Mouse (Mus musculus) NIH3T3 (cell line): ENCODE data around the gene Gfm2.
"Not testable (repeated sequence)": the region's sequence is repeated elsewhere in the genome, so short reads cannot be mapped to it uniquely, and the experiment has no call there.

Experiments
- DNase-seq: peaks from one replicate; pipeline ENCODE4 v3.0.0-alpha.2; 2012; ENCODE audit warnings: low read depth

Gene Gfm2

DNA sequence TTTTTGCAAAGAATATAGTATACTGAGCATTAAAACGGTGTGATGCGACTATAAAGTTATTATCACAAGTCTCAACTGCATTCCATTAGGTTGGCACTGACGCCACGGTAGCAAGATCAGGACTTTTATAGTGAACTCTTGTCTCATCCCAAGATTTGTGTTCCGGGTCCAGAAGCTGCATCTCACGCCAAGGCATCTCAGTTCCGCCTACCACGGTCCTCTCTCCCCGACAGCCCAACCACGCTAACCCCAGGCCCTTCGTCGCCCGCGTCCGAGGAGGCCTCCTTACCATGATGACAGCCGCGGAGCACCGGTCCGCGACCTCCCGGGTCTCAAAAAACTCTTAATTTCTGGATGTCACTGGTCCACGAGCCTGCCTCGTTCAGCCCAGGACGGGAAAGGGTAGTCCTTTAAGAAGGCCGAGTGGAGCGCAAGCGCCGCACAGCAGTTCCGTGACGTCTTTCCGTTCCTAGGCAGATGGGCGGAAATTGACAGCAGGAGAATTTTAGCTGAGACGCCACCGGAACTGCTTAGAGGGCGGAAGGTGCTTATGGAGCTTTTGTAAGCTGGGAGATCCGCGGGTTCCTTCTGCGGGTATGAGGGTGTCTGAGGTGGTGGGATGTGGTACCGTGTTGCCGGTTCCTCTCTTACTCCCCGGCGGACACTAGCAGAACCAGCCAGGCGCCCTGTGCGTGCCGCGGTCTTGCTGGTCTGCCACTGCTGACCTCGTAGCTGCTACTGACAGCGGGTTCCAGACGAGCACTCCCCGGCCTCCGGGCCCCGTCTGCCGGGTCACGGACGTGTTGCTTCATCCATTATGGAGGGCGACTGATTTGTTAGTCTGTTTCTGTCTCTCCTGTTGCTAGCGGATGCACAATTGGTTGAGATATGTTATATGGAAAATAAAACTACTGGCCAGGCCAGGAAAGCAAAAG lies at the start of gene Gfm2, which contains the start of gene Nsa2:
Gfm2 (plus strand) TSS at position 472 of the 935 bp plus-strand sequence.
Nsa2 (minus strand) TSS at position 472 of the 935 bp plus-strand sequence.
- peak; percentile 93 for DNase-seq

DNA sequence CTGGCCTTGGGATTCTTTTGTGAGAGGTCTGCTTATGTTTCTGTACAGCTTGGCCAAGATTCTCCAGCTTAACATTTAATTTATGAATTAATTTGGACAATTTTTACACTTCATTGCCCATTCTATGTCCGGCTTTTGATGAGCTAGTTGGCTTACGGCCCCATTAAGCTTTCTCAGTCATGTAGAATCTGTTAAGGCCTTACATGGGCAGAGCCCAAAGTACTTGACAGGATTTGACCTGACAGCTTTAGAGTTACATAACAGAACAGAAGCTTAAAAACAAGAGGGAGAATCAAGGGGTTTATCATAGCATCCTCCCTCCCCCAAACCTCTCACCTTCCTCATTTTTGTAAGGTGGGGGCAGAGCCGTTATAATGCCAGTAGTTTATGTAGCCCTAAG lies 49.6 kb upstream of the Gfm2 start:
- DNase-seq, result no peak

DNA sequence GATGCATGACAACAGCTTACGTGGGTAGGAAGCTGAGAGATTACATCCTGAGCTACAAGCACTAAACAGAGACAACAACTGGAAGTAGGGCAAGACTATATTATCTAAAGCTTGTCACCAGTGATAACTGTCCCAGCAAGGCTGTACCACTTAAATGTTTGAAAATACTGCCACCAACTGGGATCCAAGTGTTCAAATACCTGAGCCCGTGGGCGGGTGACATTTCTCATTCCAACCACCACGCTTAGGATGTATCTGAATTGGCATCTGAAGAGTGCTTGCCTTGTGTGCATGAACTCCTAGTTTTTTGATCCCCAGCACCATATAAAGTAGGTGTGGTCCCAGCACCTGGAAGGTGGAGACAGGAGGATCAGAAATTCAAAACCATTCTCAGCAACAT lies 42.0 kb upstream of the Gfm2 start:
- no peak for DNase-seq

DNA sequence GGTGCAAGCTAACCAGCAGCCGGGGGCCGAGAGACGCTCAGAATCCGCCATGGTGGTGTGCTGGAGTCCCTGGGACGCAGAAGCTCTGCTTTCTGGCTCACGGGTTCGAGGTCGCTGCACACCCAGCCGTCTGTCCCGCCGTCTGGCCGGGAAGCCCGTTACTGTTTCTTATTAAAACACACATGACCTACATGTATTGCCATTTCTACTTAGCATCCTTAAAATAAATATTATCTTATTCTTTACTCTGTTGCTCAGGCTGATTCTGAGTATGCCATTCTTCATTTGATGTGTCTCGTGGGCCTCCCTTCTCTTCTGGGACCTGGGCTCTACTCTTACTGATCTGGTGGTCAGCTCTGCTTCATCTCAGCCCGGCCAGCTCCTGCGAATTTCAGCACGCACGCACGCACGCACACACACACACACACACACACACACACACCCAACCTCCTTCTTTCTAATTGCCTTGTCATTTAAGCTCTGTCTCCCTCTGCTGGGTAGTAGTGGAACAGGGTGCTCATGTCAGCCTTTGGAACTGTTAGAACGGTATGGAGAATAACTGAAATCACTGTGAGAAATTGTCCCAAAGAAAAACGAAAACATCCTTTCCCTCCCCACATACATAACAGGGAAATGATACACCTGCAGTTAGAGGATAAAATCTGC lies 38.4 kb upstream of the Gfm2 start, which contains the start of gene Gm6169:
Gm6169 (minus strand) TSS at position 51 of the 666 bp plus-strand sequence.
- DNase-seq, result peak; percentile 81

DNA sequence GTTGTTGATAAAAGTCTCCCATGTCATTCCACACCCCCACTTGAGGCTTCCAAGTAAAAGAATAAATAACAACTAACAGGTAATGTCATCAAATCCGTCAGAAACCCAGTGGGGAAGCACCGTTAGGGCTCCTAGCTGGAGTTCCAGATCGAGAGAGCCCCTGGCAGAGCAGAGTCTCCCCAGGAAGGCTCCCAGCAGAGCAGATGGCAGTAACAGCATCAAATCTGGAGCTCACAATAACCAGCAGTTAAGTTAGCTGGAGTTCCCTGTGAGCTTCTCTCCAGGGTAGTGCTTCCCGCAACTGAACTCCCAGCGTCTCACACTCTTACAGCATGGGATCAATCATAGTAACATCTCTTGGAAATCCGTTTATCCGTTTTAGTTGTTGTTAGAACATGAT lies 32.7 kb upstream of the Gfm2 start:
- DNase-seq, result no peak

DNA sequence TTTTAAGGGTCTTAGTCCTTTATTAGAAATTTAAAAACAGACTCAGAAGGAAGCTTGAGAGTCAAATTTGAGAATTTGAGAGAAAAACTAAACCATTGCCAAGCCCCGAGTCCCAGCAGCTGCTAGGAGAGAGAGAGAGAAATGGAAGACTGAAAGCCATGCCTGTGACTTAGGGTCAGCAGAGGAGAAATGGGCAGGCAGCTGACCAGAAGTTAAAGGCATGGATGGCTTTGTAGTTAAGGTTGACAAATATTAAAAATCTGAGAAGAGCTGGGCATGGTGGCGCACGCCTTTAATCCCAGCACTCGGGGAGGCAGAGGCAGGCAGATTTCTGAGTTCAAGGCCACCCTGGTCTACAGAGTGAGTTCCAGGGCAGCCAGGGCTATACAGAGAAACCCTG lies 30.0 kb upstream of the Gfm2 start:
- DNase-seq, result not testable (repeated sequence)

DNA sequence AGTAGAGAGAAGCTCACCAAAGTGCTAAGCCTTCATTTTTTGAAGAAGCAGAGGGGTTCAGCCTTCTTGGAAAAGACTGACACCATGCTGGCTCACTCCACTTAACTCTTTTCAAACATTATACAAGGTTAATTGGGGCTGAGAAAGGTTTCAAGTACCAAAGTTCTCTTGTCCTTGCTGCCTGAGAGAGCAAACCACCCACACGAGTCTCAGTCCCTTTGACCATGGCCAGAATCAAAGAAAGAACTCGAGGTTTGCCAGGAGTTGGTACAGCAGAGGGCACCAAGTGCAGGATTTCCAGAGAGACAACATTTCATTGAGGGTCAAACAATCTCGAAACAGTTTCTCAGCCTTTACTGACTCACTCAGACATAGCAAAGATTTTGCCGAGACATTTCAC lies 28.7 kb upstream of the Gfm2 start:
- no peak for DNase-seq

DNA sequence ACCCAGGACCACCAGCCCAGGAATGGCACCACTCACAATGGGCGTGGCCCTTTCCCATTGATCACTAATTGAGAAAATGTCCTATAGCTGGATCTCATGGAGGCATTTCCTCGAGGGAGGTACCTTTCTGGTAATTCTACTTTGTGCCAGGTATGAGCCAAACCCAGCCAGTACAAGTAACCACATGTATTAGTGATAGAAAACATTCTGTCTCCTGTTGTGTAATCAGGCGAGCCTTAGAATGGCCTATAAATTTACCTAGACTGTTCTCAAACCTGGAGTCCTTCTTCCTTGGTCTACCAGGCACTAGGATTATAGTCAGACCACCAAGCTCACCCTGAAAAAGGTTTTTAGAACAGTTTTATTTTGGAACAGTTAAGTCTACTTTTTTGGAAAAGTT lies 16.4 kb upstream of the Gfm2 start:
- no peak for DNase-seq

DNA sequence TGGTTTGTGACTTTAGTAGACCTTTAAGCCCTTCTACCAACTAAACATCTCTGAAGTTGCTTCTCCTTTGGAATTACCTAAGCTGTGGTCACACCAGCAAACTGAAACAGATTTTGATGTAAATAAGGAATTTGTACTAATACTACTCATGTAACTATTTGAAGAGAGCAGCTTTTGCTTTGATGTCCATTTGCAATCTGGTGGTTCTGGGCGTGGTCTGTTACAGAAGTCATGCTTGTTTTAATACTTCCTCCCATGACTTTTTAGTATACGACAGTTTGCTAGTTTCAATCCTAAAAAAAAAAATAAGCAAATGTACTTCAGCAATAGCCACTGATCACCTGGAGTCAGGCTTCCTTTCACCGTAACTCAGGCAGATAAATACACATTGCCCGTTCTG lies 8.1 kb upstream of the Gfm2 start:
- DNase-seq, result not testable (repeated sequence)

DNA sequence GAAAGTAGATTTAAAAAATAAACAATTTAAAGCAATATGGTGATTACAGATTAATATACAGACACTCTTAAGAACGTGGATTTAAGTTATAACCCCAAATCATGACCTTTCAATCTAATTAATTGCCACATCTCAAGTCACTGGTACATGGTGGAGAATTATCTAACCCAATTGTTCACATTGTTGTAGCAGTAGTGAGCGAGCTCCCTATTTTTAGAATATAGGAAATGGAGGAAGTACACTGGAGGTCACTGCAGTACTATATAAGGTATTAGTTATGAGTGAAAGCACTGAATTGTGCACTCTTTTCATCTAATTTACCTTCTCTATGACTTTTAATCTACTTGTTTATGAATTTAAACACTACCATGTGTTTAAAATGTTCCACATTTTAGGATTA lies 7.3 kb upstream of the Gfm2 start:
- DNase-seq, result not testable (repeated sequence)

DNA sequence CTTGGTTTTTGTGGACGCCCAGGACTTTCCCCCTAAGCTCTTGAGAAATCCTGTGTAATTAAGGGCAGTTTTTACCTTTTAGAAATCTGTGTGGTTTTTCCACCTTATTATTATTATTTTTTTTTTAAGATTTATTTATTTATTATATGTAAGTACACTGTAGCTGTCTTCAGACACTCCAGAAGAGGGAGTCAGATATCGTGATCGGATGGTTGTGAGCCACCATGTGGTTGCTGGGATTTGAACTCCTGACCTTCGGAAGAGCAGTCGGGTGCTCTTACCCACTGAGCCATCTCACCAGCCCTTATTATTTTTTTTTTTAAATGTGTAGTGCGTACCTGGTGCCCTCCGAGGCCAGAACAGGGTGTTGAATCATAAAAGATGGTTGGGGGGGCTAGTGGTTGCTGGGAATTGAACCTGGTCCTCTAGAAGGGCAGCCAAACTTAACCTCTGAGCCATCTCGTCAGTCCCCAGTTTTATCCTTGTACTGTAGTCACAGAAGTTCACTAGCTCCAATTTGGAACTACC lies 731 bp downstream of the Gfm2 start:
- DNase-seq, result not testable (repeated sequence)

DNA sequence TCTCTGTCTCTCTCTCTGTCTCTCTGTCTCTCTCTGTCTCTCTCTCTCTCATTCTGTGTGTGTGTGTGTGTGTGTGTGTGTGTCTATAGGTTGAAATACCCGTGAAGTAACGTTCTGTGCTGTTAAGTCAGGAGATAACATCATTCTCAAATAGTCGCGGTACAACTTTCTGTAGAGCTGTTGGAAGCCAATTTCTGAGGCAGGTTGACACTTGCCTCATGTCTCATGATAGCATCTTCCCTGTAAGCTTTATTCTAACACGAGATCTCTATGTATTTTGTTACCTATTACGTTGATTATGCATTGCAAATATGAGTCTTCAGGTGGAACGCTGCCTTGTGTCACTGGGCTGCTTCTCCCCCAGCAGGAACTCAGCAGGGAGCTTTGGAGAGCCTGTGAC lies 4.6 kb downstream of the Gfm2 start:
- DNase-seq, result no peak

DNA sequence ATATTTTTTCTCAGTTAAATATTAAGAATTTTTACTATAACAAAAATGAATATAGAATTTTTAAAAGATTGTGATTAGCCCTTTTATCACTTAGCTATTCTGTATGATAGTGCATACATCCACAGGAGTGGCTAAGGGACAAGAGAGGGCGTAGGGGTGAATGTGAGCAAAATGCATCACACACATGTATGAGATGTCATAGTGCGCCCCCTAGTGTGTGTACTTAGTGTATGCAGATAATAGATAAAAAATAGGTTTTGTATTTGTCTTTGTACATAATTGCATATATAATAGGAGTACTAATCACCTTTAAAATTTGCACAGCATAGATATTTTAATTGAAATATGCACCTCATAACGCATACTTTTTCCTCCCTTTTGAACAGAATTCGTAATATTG lies 8.1 kb downstream of the Gfm2 start:
- DNase-seq, result peak; percentile 70

DNA sequence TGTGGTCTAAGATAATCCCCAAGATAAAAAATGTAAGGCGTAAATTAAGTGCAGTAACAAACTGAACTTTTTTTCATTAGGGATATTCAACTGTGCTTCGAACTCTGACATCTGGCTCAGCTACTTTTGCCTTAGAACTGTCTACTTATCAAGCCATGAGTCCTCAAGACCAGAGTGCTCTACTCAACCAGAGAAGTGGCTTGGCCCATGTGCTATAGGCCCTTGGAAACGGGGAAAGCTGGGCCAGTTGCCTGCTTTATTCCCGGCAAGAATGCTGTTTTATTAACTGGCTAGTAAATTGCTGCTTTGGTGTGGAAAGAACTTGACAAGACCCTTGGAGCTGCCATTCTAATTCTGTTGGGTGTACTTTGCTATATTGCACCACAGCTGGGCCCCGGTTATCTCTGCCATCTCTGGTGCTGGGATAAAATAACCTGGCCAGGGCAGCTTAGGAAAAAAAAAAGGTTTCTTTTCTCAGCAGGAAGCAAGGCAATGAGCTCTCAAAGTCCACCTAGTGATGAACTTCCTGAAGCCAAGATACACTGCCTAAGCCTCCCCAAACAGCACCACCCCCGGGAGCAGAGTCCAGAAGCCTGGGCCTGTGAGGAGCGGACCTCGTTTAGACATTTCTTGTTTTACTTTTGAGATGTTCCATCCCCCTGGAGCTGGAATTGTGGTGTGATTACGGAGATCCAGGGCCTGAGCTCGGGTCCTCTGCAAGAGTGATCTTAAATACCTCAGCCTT lies 38.0 kb downstream of the Gfm2 start:
- DNase-seq, result no peak

DNA sequence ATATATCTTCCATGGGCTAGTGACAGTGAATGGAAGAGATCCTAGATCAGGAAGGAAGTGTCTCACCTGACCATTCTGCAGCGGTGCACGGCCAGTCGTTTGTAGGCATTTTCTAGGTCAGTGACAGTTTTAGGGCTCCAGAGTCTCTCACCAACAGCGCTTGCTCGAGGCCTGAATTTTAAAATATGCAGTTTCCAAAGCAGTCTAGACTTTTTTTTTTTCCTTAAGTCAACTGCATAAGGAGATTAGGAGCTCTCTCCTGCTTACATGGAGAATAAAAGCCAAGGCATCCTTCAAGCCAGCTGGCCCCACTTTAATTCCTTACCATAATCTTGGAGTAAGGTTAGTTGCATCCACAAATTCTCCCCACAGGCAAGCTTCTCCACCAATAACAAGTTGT lies 39.0 kb downstream of the Gfm2 start:
- no peak for DNase-seq

DNA sequence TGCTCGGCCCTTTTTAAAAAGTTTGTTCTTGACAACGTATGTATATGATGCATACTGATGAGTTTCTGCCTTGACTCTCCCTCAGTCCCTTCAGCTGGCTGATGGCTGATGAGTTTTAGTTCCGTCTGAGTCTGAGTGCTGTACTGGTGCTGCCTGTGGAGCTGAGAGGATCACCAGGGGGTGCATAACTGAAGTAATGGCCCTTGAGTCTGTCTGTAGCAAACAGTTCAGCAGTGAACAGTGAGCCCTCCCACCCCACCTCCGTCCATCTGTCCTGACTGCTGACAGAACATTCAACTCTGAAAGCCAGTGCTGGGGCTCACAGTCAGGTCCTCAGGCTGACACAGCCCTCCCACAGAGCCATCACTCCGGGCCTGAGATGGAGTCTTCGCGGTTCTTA lies 41.2 kb downstream of the Gfm2 start:
- DNase-seq, result no peak

DNA sequence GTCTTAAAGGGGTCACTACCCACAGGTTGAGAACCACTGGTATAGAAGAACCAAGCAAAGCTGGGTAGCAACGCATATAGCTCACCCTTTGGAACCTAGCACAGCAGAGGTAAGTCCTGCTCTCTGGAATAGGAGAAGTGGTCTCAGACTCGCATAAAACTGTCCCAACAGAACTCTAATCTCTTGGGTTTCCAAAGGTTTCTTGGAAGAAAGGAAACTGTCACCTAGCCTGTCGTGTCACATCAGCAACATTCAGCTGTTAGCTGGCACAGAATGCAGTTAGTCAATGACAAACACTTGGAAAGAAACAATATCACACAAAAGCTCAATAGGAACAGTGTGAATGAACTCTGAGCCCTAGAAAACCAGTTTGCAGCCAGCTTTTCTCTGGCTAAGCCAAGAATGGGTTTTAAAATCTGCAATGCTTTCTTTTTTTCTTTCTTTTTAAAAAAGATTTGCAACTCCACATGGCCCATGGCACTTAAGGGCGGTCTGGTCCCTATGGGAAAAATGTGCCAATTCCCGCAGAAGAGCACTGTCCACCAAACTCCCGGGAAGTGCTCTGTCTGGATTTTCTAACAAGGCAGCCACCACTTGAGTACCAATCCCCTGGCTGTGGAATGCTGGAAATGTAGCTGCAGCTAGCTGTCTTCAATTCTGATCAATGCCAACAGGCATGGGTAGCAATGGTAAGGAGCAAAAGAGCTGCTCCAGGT lies 42.5 kb downstream of the Gfm2 start:
- no peak for DNase-seq

DNA sequence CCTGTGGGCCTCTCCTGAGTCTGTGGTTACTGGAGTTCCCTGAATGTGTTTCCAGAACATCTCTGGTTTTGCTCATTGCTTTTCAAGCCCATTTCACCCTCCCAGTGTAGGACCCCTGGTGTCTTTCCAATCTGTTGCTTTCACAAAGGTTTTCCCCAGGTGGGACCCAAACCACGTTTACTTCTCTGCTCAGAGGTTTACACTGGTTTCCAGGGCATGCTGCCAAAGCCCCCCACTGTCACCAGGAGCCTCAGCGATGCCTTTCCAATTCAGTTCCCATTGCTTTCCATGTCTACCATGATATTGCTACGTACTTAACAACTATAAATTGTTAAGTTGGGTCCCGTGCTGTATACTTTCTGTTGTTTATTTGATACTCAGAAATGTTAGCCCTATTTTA lies 45.1 kb downstream of the Gfm2 start:
- no peak for DNase-seq

DNA sequence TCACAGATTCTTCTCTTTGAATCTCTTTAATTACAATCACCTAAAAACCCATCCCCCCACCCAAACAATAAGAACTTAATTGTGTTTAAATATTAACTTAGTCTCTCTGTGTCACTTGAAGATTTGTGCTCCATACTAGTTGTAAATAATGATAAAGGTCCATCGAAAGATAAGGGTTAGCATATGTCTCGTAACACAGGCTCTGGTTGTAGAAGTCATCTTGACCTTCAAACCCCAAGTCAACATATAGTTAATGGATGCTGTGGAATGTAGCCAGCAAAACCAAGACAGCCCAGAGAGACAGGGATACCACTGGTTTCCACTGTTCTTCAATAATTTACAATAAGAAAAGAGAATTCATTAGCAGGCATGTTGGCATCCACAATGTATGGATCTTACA lies 46.4 kb downstream of the Gfm2 start:
- no peak for DNase-seq

DNA sequence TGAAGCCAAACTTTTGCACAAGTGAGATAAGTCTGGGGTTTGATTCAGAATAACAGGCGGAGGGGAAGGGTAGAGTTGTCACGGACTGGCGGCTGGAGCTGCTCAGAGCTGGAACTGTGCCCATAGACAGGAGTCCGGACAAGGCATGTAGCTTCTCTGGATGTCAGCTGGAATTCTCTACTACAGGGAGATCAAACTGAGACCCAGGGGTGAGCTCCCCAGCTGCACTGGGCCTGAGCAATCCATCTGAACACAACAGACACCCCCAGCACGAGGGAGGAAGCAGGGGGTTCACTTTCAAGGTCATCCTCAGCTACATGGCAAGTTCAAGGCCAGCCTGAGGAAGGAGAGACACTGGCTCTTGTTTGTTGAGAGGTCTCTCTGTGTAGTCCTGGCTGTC lies 46.9 kb downstream of the Gfm2 start:
- DNase-seq, result no peak

DNA sequence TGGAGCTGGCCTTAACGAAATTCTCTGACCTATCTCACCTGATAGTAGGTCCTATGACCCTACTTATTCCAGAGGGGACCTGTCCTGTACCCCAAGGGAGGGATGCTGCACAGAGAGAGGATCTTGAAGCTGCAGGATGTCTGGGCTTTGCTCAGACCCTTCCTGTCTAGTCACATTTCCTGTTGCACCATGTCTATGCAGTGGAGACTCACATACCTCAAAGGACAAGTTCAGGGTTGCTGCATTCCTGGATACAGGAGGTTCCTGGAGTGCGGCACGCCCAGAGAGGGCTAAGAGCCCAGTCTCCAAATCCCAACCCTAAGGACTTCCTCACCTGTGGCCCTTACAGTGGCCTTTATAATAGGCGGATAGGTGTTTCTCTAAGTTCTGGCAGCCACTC lies 48.6 kb downstream of the Gfm2 start:
- no peak for DNase-seq

DNA sequence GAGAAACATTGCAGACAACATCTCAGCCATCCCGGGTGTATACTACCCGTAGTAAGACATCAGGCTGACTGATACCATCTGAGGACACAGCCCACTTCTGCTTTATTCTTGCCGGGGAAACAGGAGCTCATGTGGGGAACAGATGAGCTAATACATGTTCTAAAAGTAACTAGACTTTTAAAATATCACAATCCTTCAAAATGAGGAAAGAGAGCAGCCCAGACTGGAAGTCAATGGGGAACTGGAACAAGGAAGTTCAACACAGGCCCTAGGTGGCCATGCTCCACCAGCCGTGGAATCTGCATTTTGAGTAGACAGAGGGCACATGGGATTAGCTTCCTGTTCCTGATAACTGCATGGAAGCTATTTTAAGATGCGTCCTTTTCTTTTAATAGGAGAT lies 50.0 kb downstream of the Gfm2 start:
- DNase-seq, result no peak
